Mouse (Mus musculus) embryonic facial prominence, embryonic 14.5 days (tissue): ENCODE measurements around the gene Zmym3. TPM values are rescaled to one million over a fixed set of nuclear protein-coding genes. Genes with fewer than 3 reads are reported as not detected.
"Not testable (repeated sequence)": the region's sequence is repeated elsewhere in the genome, so short reads cannot be mapped to it uniquely, and the experiment has no call there.

Experiments
- ATAC-seq: fragments of 200-750 bp; cut with Nextera tagmentation; 2 replicates; pipeline ENCODE4 v1.8.0; 2017; ENCODE audit warnings: low read depth, moderate number of reproducible peaks, moderate TSS enrichment
- DNase-seq: peaks from one replicate; pipeline ENCODE4 v3.0.0-alpha.2; 2015; ENCODE audit warnings: low spot score
- H3K27ac ChIP-seq: fragments of 300-500 bp; sonication (generic); replicated peaks from 2 replicates; pipeline ENCODE4 v1.5.1; 2014; ENCODE audit warnings: low read depth, mild to moderate bottlenecking, low read length, moderate library complexity
- H3K27me3 ChIP-seq: fragments of 300-500 bp; sonication (generic); replicated peaks from 2 replicates; pipeline ENCODE4 v1.6.1; 2014; ENCODE audit warnings: low read length; ENCODE audit not compliant: control insufficient read depth, insufficient read depth
- H3K36me3 ChIP-seq: fragments of 300-500 bp; sonication (generic); 2 replicates; pipeline ENCODE4 v1.6.1; 2014; ENCODE audit warnings: low read length, mixed read lengths; ENCODE audit not compliant: control insufficient read depth, insufficient read depth
- H3K4me1 ChIP-seq: fragments of 300-500 bp; sonication (generic); 2 replicates; pipeline ENCODE4 v1.6.1; 2014; ENCODE audit warnings: antibody characterized with exemption, low read length; ENCODE audit not compliant: control insufficient read depth, insufficient read depth
- H3K4me2 ChIP-seq: fragments of 300-500 bp; sonication (generic); 2 replicates; pipeline ENCODE4 v1.6.1; 2014; ENCODE audit warnings: low read depth, mild to moderate bottlenecking, low read length, moderate library complexity, mixed read lengths
- H3K4me3 ChIP-seq: fragments of 300-500 bp; sonication (generic); 2 replicates; pipeline ENCODE4 v1.5.1; 2014; ENCODE audit warnings: low read depth, mild to moderate bottlenecking, low read length
- H3K9ac ChIP-seq: fragments of 300-500 bp; sonication (generic); 2 replicates; pipeline ENCODE4 v1.6.1; 2014; ENCODE audit warnings: low read depth, mild to moderate bottlenecking, low read length, moderate library complexity, mixed read lengths
- H3K9me3 ChIP-seq: fragments of 300-500 bp; sonication (generic); 2 replicates; pipeline ENCODE4 v1.6.1; 2016; ENCODE audit warnings: low read length; ENCODE audit not compliant: control insufficient read depth
- WGBS: fragments of 180-500 bp; shearing (Covaris S2); extraction: QIAGEN DNeasy Blood & Tissue Kit; methylation state at CpG from one replicate; pipeline ENCODE4 v1.1.7; 2014; 5-methylcytosine and 5-hydroxymethylcytosine counted together
- polyA plus RNA-seq: library from polyadenylated mRNA; unstranded; fragments of >200 nt; fragmentation: Nextera tagmentation; extraction: Ambion mirVana; gene quantifications from 2 replicates; pipeline ENCODE4 v1.2.1, GENCODE M21; 2014

The Zmym3 gene
- polyA plus RNA-seq, 1 experiment from 2014 or later: 27.1 TPM

DNA sequence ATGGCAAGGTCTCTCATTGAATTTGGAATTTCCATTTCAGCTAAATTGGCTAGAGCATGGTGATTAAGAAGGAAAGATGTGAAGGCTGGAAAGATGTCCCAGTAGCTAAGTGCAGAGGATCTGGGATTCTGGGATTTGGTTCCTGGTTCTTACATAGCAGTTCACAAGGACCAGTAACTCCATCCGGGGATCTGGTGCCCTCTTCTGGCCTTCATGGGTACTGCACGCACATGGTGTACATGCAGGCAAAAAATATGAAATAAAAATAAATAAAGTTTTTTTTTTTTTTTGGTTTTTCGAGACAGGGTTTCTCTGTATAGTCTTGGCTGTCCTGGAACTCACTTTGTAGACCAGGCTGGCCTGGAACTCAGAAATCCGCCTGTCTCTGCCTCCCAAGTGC, 61.7 kb downstream of the Zmym3 start:
- not testable (repeated sequence) for H3K27me3 ChIP-seq, H3K9me3 ChIP-seq, H3K9ac ChIP-seq, DNase-seq, H3K4me3 ChIP-seq, H3K27ac ChIP-seq, H3K36me3 ChIP-seq, ATAC-seq, H3K4me1 ChIP-seq, H3K4me2 ChIP-seq
- 69% methylated on average over 4 of the region's 4 CpGs for WGBS

Other genes starting within 250 kb of the Zmym3 start
- 42.1 and 46.8 TPM in 2 replicates for gene Snx12, start 198.3 kb downstream of the Zmym3 start, polyA plus RNA-seq
- 4.6 and 4.9 TPM in 2 replicates for gene Foxo4, start 166.3 kb downstream of the Zmym3 start, polyA plus RNA-seq
- gene Gm614, start 156.9 kb downstream of the Zmym3 start, polyA plus RNA-seq: not detected in 2 replicates
- gene Il2rg, start 152.6 kb downstream of the Zmym3 start, polyA plus RNA-seq: 12.6 and 14.5 TPM in 2 replicates
- gene Gm20489, start 151.8 kb downstream of the Zmym3 start, polyA plus RNA-seq: not detected in 2 replicates
- 38.0 and 42.5 TPM in 2 replicates for gene Med12, start 146.8 kb downstream of the Zmym3 start, polyA plus RNA-seq
- gene Nlgn3, start 121.7 kb downstream of the Zmym3 start, polyA plus RNA-seq: 13.9 and 18.8 TPM in 2 replicates
- 0.48 and 0.51 TPM in 2 replicates for gene Gjb1, start 44.5 kb downstream of the Zmym3 start, polyA plus RNA-seq
- 328 and 365 TPM in 2 replicates for gene Nono, start 8.5 kb upstream of the Zmym3 start, polyA plus RNA-seq
- gene Itgb1bp2, start 28.2 kb upstream of the Zmym3 start, polyA plus RNA-seq: 110 and 157 TPM in 2 replicates
- gene Taf1, start 111.9 kb upstream of the Zmym3 start, polyA plus RNA-seq: 12.6 and 15.3 TPM in 2 replicates
- gene Ogt, start 219.2 kb upstream of the Zmym3 start, polyA plus RNA-seq: 182 and 200 TPM in 2 replicates